Mouse (Mus musculus): ENCODE measurements around the gene Cd27. TPM values are rescaled to one million over a fixed set of nuclear protein-coding genes. Genes with fewer than 3 reads are reported as not detected.
"Not testable (repeated sequence)": the region's sequence is repeated elsewhere in the genome, so short reads cannot be mapped to it uniquely, and the experiment has no call there.

Cd27 gene
- polyA plus RNA-seq, 1 experiment from 2014 or later, result 0.91 TPM

DNA sequence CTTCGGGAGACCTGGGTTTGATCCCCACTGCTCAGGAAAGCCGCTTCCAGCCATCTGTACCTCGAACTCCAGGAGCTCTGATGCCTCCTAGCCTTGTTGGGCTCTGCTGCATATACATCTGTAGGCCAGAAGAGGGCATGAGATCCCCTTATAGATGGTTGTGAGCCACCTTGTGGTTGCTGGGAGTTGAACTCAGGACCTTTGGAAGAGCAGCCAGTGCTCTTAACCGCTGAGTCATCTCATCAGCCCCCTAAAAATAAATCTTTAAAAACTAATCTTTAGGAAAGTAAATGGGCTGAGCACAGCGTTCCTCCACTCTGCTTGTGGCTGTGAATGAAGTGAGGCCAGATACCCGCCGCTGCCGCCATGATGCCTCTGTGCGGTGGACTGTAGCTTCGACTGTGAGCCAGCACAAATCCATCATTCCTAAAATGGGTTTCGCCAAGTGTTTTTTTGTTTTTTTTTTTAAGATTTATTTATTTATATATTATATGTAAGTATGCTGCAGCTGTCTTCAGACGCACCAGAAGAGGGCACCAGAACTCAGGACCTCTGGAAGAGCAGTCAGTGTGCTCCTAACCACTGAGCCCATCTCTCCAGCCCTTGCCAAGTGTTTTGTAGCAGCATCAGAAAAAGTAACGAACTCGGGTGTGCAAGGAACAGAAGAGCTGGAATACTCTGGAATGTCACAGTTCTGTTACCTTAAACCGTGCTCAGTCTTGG is 38.2 kb upstream of the Cd27 start:
- H3K27ac ChIP-seq (replicated peaks), result no peak overlapping the region
- no peaks in the 10 kb centered on the region for H3K36me3 ChIP-seq (ENCODE audit: control insufficient read depth, insufficient read depth, low read length)
- H3K27me3 ChIP-seq (ENCODE audit: control insufficient read depth, insufficient read depth, low read length), result no peaks in the 10 kb centered on the region
- TF ChIP-seq EP300 (optimal IDR thresholded peaks at IDR 0.05) (no peak), CTCF (IDR thresholded peaks at IDR 0.05; ENCODE audit: low read depth) (peak; percentile 80)
- ATAC-seq (ENCODE audit: low FRiP score, low TSS enrichment), result 0 out of 2 replicates have a peak, but pooled peaks have one; percentile 31
- H3K9ac ChIP-seq (ENCODE audit: low read length), result no peak overlapping the region
- H3K4me2 ChIP-seq (replicated peaks; ENCODE audit: low read depth), result no peak overlapping the region
- no peaks in the 10 kb centered on the region for H3K9me3 ChIP-seq (ENCODE audit: control insufficient read depth, low read length)
- no peaks in the 10 kb centered on the region for H3K4me1 ChIP-seq (replicated peaks; ENCODE audit: control insufficient read depth, insufficient read depth)
- peak; percentile 56 for DNase-seq (ENCODE audit: low spot score)
- 52% methylated on average over 15 of the region's 15 CpGs for WGBS
- no peak overlapping the region for H3K4me3 ChIP-seq (ENCODE audit: low read depth, low read length)

DNA sequence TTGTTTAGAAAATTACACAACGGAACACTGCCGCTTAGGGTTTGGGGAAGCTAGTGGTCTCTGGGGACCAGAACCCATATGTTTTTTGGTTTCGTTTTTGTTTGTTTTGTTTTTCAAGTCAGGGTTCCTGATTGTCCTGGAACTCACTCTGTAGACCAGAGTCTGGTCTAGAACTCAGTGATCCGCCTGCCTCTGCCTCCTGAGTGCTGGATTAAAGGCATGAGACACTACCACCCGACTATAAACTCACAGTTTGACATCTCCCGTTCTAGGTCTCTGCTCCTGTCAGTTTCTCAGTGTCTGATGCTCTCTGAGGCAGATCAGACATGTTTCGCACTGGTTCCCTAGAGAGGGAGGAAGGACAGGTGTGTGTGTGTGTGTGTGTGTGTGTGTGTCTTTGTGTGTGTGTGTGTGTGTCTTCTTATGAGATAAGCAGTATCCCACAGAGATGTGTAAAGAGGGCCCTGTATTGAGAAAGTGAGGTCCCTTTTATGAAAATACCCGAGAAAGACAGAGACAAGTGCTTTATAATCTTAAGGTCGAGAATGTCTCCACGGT is 35.5 kb upstream of the Cd27 start:
- Histone ChIP-seq H3K36me3 (ENCODE audit: control insufficient read depth, insufficient read depth, low read length) (no peaks in the 10 kb centered on the region), H3K9ac (ENCODE audit: low read length) (no peak overlapping the region), H3K4me2 (replicated peaks; ENCODE audit: low read depth) (no peak overlapping the region), H3K27ac (replicated peaks) (no peak overlapping the region), H3K27me3 (ENCODE audit: control insufficient read depth, insufficient read depth, low read length) (no peaks in the 10 kb centered on the region), H3K4me3 (ENCODE audit: low read depth, low read length) (no peak overlapping the region), H3K9me3 (ENCODE audit: control insufficient read depth, low read length) (no peaks in the 10 kb centered on the region), H3K4me1 (replicated peaks; ENCODE audit: control insufficient read depth, insufficient read depth) (no peaks in the 10 kb centered on the region)
- TF ChIP-seq CTCF (IDR thresholded peaks at IDR 0.05; ENCODE audit: low read depth) (no peak), EP300 (optimal IDR thresholded peaks at IDR 0.05) (no peak)
- no peak for ATAC-seq (ENCODE audit: low FRiP score, low TSS enrichment)
- no peak for DNase-seq (ENCODE audit: low spot score)
- 72% methylated on average over 10 of the region's 10 CpGs for WGBS

DNA sequence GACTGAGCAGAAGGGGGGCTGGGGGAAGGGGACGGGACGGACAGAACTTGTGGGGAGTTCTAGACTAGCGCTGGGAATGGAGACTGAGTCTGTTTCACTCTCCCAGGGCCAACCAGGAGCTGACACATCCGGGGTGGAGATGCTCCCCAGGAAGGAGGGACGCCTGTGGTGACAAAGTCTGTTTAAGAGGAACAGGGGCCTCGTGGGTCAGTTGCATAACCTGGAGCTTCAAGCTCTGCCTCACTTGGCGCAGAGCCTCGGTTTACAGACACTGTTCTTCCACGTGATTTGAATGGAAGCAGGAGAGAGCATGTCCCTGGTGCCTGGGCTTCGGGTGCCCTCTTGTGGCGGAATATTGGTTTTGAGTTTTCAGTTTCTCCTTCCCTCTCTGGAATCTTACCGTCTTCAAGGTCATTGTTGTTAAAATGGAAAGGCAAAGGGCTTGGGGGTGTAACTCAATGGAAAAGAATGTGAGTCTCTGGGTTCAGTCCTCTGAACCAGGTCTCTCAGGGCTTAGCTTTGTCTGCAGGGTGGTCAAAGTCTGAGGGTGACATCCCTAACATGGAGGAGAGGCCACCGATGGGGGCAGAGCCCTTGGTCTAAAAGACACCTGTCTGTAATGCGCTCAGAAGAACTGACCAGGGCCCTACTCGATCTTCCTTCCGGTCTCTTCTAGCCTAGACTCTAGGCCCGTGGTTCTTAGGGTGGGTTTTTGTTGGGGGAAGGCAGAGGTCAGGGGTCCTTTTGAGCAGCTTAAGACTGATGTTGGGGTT is 34.8 kb upstream of the Cd27 start:
- H3K36me3 ChIP-seq (ENCODE audit: control insufficient read depth, insufficient read depth, low read length), result no peaks in the 10 kb centered on the region
- peak; percentile 99 for TF ChIP-seq CTCF (IDR thresholded peaks at IDR 0.05; ENCODE audit: low read depth)
- TF ChIP-seq EP300 (optimal IDR thresholded peaks at IDR 0.05), result no peak
- H3K9ac ChIP-seq (ENCODE audit: low read length), result no peak overlapping the region
- H3K27ac ChIP-seq (replicated peaks), result no peak overlapping the region
- ATAC-seq (ENCODE audit: low FRiP score, low TSS enrichment), result peak; percentile 89
- no peaks in the 10 kb centered on the region for H3K9me3 ChIP-seq (ENCODE audit: control insufficient read depth, low read length)
- H3K4me1 ChIP-seq (replicated peaks; ENCODE audit: control insufficient read depth, insufficient read depth), result no peaks in the 10 kb centered on the region
- DNase-seq (ENCODE audit: low spot score), result peak; percentile 91
- H3K27me3 ChIP-seq (ENCODE audit: control insufficient read depth, insufficient read depth, low read length), result no peaks in the 10 kb centered on the region
- 15% methylated on average over 17 of the region's 17 CpGs for WGBS
- peak overlapping the region; percentile 39 for H3K4me2 ChIP-seq (replicated peaks; ENCODE audit: low read depth)
- H3K4me3 ChIP-seq (ENCODE audit: low read depth, low read length), result peak overlapping the region; percentile 10; the same call in 1 of the 2 replicates

DNA sequence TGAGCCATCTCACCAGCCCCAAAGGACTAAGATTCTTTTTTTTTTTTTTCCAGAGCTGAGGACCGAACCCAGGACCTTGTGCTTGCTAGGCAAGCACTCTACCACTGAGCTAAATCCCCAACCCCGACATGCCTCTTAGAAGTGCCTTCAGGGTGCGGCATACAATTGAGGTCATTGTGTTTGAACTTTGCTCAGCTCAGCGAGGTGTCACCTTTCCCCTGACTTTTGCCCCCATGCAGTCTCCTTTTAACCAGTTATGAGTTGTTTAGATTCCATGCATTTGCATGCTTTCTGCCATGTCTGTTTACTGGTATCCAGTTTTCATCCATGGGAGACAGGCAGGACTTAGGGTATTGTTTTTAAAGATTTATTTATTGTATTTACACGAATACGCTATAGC is 32.0 kb upstream of the Cd27 start:
- WGBS, result 46% methylated on average over 6 of the region's 6 CpGs
- no peaks in the 10 kb centered on the region for H3K4me1 ChIP-seq (replicated peaks; ENCODE audit: control insufficient read depth, insufficient read depth)
- no peaks in the 10 kb centered on the region for H3K9me3 ChIP-seq (ENCODE audit: control insufficient read depth, low read length)
- H3K4me3 ChIP-seq (ENCODE audit: low read depth, low read length), result no peak overlapping the region
- no peak overlapping the region for H3K27ac ChIP-seq (replicated peaks)
- DNase-seq (ENCODE audit: low spot score), result no peak
- TF ChIP-seq EP300 (optimal IDR thresholded peaks at IDR 0.05) (no peak), CTCF (IDR thresholded peaks at IDR 0.05; ENCODE audit: low read depth) (no peak)
- no peak overlapping the region for H3K4me2 ChIP-seq (replicated peaks; ENCODE audit: low read depth)
- ATAC-seq (ENCODE audit: low FRiP score, low TSS enrichment), result no peak
- H3K27me3 ChIP-seq (ENCODE audit: control insufficient read depth, insufficient read depth, low read length), result no peaks in the 10 kb centered on the region
- no peak overlapping the region for H3K9ac ChIP-seq (ENCODE audit: low read length)
- H3K36me3 ChIP-seq (ENCODE audit: control insufficient read depth, insufficient read depth, low read length), result no peaks in the 10 kb centered on the region

DNA sequence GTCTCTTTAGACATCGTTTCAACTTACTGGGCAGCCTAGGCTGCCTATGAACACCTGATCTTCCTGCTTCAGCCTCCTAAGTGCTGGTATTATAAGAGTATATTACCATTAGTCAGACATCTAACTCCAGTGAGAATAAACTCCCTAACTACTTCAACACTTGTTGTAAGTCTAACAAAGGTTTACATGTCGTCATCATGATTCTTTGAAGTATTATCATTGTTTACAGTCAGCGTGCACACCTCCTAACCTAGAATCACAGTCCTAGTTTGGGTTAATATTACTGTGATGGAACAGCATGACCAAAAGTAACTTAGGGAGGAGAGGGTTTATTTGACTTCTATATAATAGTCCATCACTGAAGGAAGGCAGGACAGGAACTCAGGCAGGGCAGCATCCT is 30.7 kb upstream of the Cd27 start:
- no peak overlapping the region for H3K9ac ChIP-seq (ENCODE audit: low read length)
- 59% methylated on average over 3 of the region's 3 CpGs for WGBS
- TF ChIP-seq EP300 (optimal IDR thresholded peaks at IDR 0.05), result no peak

DNA sequence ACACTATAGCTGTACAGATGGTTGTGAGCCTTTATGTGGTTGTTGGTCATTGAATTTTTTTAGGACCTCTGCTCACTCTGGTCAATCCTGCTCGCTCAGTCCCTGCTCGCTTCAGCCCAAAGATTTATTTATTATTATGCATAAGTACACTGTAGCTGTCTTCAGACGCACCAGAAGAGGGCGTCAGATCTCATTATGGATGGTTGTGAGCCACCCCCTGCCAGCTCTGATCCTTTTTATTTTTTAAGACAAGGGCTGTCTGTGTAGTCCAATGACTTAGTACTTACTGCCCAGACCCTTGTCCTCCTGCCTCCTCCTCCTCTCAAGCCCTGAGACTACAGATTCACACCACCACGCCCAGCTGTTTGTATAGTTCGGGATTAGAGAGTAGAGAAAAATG is 29.8 kb upstream of the Cd27 start:
- H3K9me3 ChIP-seq (ENCODE audit: control insufficient read depth, low read length); H3K9ac ChIP-seq (ENCODE audit: low read length); DNase-seq (ENCODE audit: low spot score); H3K27me3 ChIP-seq (ENCODE audit: control insufficient read depth, insufficient read depth, low read length); ATAC-seq (ENCODE audit: low FRiP score, low TSS enrichment); H3K27ac ChIP-seq (replicated peaks); H3K4me1 ChIP-seq (replicated peaks; ENCODE audit: control insufficient read depth, insufficient read depth); H3K36me3 ChIP-seq (ENCODE audit: control insufficient read depth, insufficient read depth, low read length); H3K4me2 ChIP-seq (replicated peaks; ENCODE audit: low read depth); H3K4me3 ChIP-seq (ENCODE audit: low read depth, low read length): not testable (repeated sequence)
- 59% methylated on average over 6 of the region's 6 CpGs for WGBS

More for the DNA sequence above, 30.7 kb upstream of the Cd27 start:
- Histone ChIP-seq H3K4me2 (replicated peaks; ENCODE audit: low read depth) (no peak overlapping the region), H3K4me3 (ENCODE audit: low read depth, low read length) (no peak overlapping the region), H3K4me1 (replicated peaks; ENCODE audit: control insufficient read depth, insufficient read depth) (no peaks in the 10 kb centered on the region), H3K27me3 (ENCODE audit: control insufficient read depth, insufficient read depth, low read length) (no peaks in the 10 kb centered on the region), H3K36me3 (ENCODE audit: control insufficient read depth, insufficient read depth, low read length) (no peaks in the 10 kb centered on the region), H3K27ac (replicated peaks) (no peak overlapping the region), H3K9me3 (ENCODE audit: control insufficient read depth, low read length) (no peaks in the 10 kb centered on the region)
- DNase-seq (ENCODE audit: low spot score) (no peak), ATAC-seq (ENCODE audit: low FRiP score, low TSS enrichment) (no peak)

Measured in stomach, postnatal 0 days (tissue).